Mouse (Mus musculus): ENCODE measurements at regions not wholly inside any gene's neighbourhood (a gene's known extent, or its start where the extent isn't known, plus 50 kb on each side); places are given as distances from the start of the nearest gene placed in this dataset.

DNA sequence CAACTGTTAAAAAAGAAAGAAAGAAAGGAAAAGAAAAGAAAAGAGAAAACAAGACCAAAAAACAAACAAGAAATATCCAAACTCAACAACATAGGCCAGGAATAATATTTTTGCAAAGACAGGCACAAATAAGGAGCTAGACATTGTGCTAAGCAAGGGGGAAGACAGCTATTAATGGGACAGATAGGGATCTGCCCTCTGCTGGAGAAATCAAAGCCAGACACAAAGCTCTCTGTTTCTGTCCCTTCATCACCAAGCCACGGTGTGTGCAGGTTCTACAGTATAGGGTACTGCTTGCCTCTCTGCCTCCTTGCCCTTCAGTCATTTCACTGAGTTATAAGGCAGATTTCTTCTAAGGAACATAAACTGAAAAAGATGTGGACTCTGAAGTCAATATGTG, 57.8 kb upstream of the Chchd3 start:
- DNase-seq (ENCODE audit: extremely low spot score, low spot score) = no peak
- Histone ChIP-seq H3K36me3 (replicated peaks) (no peaks in the 10 kb centered on the region), H3K4me3 (no peak overlapping the region), H3K9me3 (no peaks in the 10 kb centered on the region), H3K27me3 (ENCODE audit: poor library complexity, severe bottlenecking) (no peaks in the 10 kb centered on the region), H3K4me1 (no peaks in the 10 kb centered on the region), H3K27ac (no peak overlapping the region)
- 63% methylated on average over 1 of the region's 1 CpGs for WGBS

DNA sequence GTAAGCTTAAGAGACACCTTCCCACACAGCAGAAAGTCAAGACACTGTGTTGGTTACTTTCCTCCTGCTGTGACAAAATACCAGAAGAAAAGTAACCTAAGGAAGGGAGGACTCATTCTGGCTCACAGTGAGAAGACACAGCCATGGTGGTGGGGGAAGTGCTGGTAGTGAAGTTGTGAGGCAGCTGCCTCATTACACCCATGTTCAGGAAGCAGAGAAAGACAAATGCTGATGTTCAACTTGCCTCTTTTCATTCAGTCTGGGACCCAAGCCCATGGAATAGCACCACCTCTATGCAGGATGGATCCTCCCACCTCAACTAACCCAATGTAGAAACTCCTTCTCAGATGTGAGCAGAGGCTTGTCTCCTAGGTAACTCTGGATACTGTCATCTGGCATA, 60.5 kb upstream of the Chchd3 start:
- Histone ChIP-seq H3K27me3 (ENCODE audit: poor library complexity, severe bottlenecking) (no peaks in the 10 kb centered on the region), H3K4me3 (no peak overlapping the region), H3K27ac (no peak overlapping the region), H3K9me3 (no peaks in the 10 kb centered on the region), H3K36me3 (replicated peaks) (no peaks in the 10 kb centered on the region), H3K4me1 (no peaks in the 10 kb centered on the region)
- DNase-seq (ENCODE audit: extremely low spot score, low spot score) = no peak

DNA sequence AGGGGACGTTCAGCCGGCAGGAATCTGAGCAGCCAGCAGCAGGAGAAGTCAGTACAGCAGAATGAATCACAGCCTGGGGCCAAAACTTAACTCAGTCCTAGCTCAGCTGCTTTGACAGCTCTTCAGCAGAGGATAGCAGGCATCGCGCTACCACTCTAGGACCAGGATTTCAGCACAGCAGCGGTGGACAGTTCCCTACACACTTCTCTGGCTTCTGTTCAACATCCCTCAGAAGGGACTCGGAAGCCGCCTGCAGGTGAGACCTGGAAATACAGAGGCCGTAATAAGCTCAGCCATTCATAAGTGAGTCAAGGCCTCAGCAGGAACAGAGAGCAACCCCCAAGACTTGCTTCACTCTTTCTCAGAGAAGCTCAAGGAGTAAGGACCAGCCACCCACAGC, 66.5 kb upstream of the Chchd3 start:
- Histone ChIP-seq H3K9me3 (no peaks in the 10 kb centered on the region), H3K27ac (no peak overlapping the region), H3K4me1 (no peaks in the 10 kb centered on the region), H3K27me3 (ENCODE audit: poor library complexity, severe bottlenecking) (no peaks in the 10 kb centered on the region), H3K36me3 (replicated peaks) (no peaks in the 10 kb centered on the region), H3K4me3 (no peak overlapping the region)
- WGBS = 5% methylated on average over 8 of the region's 8 CpGs
- peak; percentile 75 for DNase-seq (ENCODE audit: extremely low spot score, low spot score)

DNA sequence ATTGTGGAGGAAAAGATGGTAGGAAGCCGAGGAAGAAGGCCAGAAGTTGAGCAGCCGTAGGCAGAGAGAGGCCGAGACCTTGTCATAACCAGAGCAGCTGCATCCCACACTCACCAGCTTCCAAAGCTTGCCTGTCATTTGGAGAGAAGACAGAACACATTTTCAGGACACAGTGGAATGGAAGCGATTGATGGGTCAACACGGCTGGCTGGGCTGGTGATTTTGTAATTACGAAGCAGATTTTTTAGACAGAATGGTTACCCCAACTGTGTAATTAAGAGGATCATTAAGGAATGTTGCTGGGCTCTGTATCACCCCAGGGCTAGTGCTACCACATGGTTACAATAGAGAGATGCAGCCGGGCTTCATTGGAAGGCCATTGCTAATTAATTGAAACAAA, 76.8 kb upstream of the Chchd3 start:
- H3K27me3 ChIP-seq (ENCODE audit: poor library complexity, severe bottlenecking) = no peaks in the 10 kb centered on the region
- no peak for DNase-seq (ENCODE audit: extremely low spot score, low spot score)
- no peaks in the 10 kb centered on the region for H3K9me3 ChIP-seq
- 84% methylated on average over 7 of the region's 7 CpGs for WGBS
- H3K36me3 ChIP-seq (replicated peaks) = no peaks in the 10 kb centered on the region
- no peak overlapping the region for H3K27ac ChIP-seq
- no peaks in the 10 kb centered on the region for H3K4me1 ChIP-seq
- no peak overlapping the region for H3K4me3 ChIP-seq

DNA sequence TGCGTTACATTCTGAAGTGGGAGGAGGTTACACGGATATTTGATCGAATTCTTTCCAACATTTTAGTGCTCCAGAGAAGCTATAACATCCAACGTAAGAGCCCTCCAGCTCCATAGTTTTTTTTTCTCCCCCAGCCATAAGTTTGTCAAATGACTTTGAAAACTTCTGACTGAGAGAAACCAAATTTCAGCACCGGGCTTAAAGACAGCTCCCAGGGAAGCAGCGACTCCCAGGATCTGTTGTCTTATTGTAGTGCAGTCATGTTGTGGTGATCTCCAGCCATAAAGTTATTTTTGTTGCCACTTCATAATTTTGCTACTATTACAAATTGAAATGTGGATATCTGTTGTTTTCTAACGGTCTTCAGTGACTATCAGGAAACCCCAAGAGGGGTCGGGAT, 77.8 kb upstream of the Chchd3 start:
- no peak overlapping the region for H3K27ac ChIP-seq
- no peaks in the 10 kb centered on the region for H3K9me3 ChIP-seq
- H3K4me3 ChIP-seq = no peak overlapping the region
- DNase-seq (ENCODE audit: extremely low spot score, low spot score) = no peak
- 48% methylated on average over 8 of the region's 8 CpGs for WGBS
- H3K4me1 ChIP-seq = no peaks in the 10 kb centered on the region
- no peaks in the 10 kb centered on the region for H3K27me3 ChIP-seq (ENCODE audit: poor library complexity, severe bottlenecking)
- H3K36me3 ChIP-seq (replicated peaks) = no peaks in the 10 kb centered on the region

DNA sequence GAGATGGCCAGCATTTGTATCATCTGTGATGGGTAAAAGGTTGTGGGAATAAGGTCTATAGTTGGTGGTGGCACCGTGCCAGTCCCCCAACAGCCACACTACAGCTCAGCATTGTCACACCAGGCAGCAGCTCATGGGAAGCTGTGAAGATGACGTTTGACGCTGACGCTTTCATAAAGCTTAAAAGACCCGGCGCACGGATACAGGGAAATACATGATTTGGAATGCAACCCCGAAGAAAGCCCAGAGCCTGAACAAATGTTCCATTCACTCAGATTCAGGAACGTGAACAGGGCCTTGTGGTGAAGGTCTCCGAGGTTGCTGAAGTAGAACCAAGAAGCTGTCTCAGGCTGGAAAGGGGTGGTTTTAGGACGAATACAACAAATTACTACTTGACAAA, 82.4 kb upstream of the Exoc4 start:
- Histone ChIP-seq H3K4me1 (no peaks in the 10 kb centered on the region), H3K36me3 (replicated peaks) (no peaks in the 10 kb centered on the region), H3K9me3 (no peaks in the 10 kb centered on the region), H3K27me3 (ENCODE audit: poor library complexity, severe bottlenecking) (no peaks in the 10 kb centered on the region), H3K27ac (no peak overlapping the region), H3K4me3 (no peak overlapping the region)
- WGBS = 89% methylated on average over 11 of the region's 11 CpGs
- DNase-seq (ENCODE audit: extremely low spot score, low spot score) = no peak

DNA sequence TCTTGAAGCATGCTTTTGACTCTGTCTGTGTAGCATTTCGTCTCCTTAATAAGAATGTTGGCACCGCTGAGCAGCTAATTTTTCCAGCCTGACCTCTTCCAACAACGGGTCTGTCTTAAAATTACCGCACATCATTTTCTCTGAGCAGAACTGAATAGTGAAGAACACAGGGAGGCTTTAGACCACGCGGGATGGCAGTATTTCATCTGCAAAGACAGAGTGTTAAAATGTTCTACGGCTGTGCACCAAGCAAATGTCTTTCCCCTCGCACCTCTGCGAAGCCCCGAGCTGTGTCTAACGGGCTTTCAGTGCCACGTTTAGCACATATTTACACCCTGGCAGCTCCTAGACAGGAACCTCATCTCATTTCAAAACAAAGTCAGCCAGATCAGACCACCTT, 75.3 kb upstream of the Exoc4 start:
- no peak for DNase-seq (ENCODE audit: extremely low spot score, low spot score)
- no peaks in the 10 kb centered on the region for H3K27me3 ChIP-seq (ENCODE audit: poor library complexity, severe bottlenecking)
- H3K36me3 ChIP-seq (replicated peaks) = no peaks in the 10 kb centered on the region
- H3K4me1 ChIP-seq = no peaks in the 10 kb centered on the region
- no peak overlapping the region for H3K4me3 ChIP-seq
- no peaks in the 10 kb centered on the region for H3K9me3 ChIP-seq
- WGBS = 90% methylated on average over 12 of the region's 12 CpGs
- H3K27ac ChIP-seq = no peak overlapping the region

DNA sequence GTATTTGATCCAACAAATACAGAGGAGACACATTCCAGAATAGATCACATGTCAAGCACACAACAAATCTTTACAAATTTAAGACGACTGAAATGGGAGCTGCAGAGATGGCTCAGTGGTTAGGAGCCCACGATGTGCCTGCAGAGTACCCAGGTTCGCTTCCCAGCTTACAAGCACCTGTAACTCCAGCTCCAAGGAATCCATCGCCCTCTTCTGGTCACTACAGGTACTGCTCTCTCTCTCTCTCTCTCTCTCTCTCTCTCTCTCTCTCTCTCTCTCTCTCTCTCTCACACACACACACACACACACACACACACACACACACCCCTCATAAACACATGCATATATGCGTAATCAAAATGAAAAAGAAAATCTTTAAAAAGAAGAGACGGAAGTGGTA, 74.3 kb upstream of the Exoc4 start:
- DNase-seq (ENCODE audit: extremely low spot score, low spot score) = no peak
- 65% methylated on average over 6 of the region's 6 CpGs for WGBS
- no peak overlapping the region for H3K4me3 ChIP-seq
- H3K36me3 ChIP-seq (replicated peaks) = no peaks in the 10 kb centered on the region
- H3K4me1 ChIP-seq = no peaks in the 10 kb centered on the region
- no peaks in the 10 kb centered on the region for H3K9me3 ChIP-seq
- no peaks in the 10 kb centered on the region for H3K27me3 ChIP-seq (ENCODE audit: poor library complexity, severe bottlenecking)
- H3K27ac ChIP-seq = no peak overlapping the region

DNA sequence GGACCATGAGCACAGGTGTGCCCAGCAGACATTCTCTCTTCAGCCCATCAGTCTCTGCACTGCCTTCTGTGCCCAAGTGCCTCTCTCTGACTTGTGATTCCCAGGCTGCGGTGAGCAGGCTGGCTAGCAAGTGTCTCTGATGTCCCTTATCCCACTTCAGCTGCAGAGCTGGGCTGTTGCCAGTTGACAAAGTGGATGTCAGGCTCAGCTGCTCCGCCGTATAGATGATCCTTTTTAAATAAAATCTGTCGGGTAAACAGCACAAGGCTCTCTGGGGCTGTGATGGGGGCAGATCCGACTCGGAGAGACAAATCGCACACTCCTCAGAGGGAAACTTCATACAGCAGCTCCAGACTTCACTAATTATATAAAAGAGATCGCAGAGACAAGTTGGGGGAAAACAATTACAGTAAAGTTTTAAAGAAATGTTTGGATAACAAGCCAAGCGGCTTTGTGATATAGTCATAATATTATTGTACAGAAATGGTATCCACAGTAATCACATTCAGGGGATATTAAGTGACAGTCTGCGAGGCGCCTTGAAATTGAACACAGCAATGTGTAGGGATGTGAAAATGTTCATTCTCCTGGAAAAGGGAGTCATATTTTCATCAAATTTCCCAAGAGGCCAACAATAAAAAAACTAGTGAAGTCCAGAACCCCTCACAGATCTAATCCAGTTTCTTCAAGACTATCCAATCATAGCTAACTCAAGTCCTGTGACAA, 59.2 kb upstream of the Exoc4 start:
- H3K27ac ChIP-seq = no peak overlapping the region
- DNase-seq (ENCODE audit: extremely low spot score, low spot score) = no peak
- H3K9me3 ChIP-seq = no peaks in the 10 kb centered on the region
- no peaks in the 10 kb centered on the region for H3K36me3 ChIP-seq (replicated peaks)
- 87% methylated on average over 11 of the region's 11 CpGs for WGBS
- H3K4me3 ChIP-seq = no peak overlapping the region
- no peaks in the 10 kb centered on the region for H3K4me1 ChIP-seq
- H3K27me3 ChIP-seq (ENCODE audit: poor library complexity, severe bottlenecking) = no peaks in the 10 kb centered on the region

DNA sequence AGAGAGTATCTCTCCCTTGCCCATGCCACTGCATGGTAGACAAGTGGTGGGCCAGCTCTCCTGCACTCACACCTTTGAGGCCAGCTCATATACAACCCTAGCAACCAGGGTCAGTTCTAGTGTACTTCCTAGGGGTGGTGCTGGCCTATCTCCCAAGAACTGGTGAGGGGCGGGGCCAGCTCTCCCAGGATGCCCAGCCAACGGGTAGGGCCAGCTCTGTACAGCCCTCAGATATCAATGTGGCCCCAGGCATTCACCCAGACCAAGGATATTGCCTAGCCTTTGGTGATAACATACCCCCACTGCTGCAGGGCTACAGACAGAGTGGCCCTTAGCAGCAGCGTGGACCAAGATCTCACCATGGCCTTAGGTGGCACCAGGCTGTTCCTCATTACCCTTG, 55.1 kb upstream of the Exoc4 start:
- no peaks in the 10 kb centered on the region for H3K27me3 ChIP-seq (ENCODE audit: poor library complexity, severe bottlenecking)
- H3K4me1 ChIP-seq = no peaks in the 10 kb centered on the region
- DNase-seq (ENCODE audit: extremely low spot score, low spot score) = no peak
- WGBS = 88% methylated on average over 3 of the region's 3 CpGs
- no peaks in the 10 kb centered on the region for H3K9me3 ChIP-seq
- no peaks in the 10 kb centered on the region for H3K36me3 ChIP-seq (replicated peaks)
- H3K27ac ChIP-seq = no peak overlapping the region
- H3K4me3 ChIP-seq = no peak overlapping the region
